Mouse (Mus musculus) adrenal gland, adult 18-20 months (tissue): ENCODE results near the gene Olfr1513. TPM values are rescaled to one million over a fixed set of nuclear protein-coding genes. Genes with fewer than 3 reads are reported as not detected.
"Not testable (repeated sequence)": the region's sequence is repeated elsewhere in the genome, so short reads cannot be mapped to it uniquely, and the experiment has no call there.

Source experiments
- DNase-seq, 2 experiments: peaks; one replicate each; pipeline ENCODE4 v3.0.0; 2021 to 2022; ENCODE audit warnings: low spot score in 2 of 2
- total RNA-seq, 2 experiments: library from RNA; stranded (reverse); gene quantifications; 1 replicate in 1 of 2; 2 replicates in 1 of 2; pipeline ENCODE4 v1.2.3; 2021

Gene Olfr1513
- total RNA-seq, 2 experiments from 2014 or later = not detected

DNA sequence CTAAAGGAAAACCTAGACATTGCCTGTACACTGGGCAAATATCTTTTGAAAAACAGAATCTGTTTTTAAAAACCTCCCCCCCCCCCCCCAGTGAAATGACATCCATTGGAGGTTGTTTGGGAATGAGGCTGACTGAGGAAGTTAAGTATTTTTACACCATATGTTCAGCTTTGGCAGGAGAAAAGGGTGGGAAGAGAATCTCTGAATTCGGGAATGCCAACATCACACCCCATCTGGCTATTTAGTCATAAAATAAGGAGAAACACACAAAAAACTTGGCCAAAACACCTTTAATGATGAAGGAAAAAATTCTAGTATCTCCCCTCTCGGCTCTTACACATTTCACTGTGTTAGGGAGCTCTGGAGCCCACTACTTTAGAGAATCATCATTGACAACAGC is 45.3 kb downstream of the Olfr1513 start:
- DNase-seq = no peak

DNA sequence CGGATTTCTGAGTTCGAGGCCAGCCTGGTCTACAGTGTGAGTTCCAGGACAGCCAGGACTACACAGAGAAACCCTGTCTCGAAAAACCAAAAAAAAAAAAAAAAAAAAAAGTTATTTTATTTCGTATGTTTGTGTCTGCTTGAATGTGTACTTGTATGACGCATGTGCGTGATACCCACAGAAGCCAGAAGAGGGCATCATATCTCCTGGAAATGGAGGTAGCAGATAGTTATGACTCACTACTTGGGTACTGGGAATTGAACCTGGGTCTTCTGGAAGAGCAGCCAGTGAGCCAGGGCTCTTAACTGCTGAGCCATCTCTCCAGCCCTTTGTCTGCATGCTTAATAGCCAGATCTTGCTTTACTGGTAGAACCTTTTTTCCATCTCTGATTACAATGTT is 45.9 kb downstream of the Olfr1513 start:
- DNase-seq = not testable (repeated sequence)

DNA sequence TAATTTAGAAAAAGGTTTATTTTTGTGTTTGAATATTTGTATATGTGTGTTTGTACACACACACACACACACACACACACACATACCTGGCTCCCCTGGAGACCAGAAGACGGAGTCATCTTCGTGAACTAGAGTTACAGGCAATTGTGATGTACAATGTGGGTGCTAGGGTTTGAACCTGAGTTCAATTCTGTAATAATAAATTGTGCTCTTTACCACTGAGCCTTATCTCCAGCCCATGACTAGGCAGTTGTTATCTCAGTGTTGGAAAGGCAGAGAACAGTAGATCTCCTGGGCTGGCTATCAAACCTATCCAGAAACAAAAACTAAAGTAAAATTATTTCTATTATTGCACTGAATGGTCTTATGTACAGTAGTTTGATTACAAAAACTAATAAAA is 50.1 kb downstream of the Olfr1513 start:
- DNase-seq = no peak

DNA sequence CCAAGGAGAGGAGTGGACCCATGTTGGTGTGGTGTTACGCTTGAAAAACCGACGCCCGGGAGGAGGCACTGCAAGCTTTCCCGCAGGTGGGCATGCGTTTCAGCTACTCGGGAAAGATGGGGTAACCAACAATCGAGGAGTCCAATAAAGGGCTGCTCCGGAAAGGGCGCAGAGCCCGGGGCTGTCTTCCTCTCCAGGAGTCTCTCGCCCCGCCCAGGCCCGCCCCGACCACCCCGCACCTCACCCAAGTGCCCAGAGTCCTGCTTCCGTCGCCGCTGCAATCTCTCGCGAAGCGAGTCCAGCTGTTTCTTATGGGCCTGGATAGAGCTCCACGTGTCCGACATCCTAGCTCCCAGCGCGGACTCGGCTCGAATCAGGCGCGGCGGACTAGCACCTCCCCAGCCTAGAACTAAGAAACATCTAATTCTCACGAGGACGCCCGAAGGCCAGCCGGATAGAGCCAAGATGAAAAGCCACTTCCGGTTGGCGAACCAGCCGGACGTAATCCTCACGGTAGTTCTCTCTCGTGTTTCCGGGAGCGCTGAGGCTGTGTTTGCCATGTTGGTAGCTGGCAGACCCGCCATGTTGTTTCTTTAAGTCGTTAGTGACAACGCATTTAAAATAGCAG is 51.5 kb downstream of the Olfr1513 start, which contains the start of gene Mettl3:
Gene Mettl3, minus strand, starts transcription at position 485 of the 628 bp plus-strand sequence.
- DNase-seq = peak; percentile 81 to 82

DNA sequence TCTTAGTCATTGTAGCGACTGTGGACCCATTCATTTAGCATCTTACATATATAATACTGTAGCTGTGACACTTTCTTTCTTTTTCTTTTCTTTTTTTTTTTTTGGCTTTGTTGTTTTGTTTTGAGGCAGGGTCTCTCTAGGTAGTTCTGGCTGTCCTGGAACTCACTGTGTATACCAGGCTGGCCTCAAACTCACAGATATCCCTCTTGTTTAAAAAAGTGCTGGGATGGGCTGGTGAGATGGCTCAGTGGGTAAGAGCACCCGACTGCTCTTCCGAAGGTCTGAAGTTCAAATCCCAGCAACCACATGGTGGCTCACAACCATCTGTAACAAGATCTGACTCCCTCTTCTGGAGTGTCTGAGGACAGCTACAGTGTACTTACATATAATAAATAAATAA is 52.7 kb downstream of the Olfr1513 start:
- DNase-seq = not testable (repeated sequence)

Other genes starting within 250 kb of the Olfr1513 start
- 1 to 10 TPM in 1 of 2 experiments, under 1 TPM in 1; 0.35 to 1.3 TPM for gene Rpgrip1, start 245.7 kb downstream of the Olfr1513 start, total RNA-seq
- 10 to 100 TPM; 51.5 to 53.1 TPM for gene Supt16, start 159.0 kb downstream of the Olfr1513 start, total RNA-seq
- gene Chd8, start 98.6 kb downstream of the Olfr1513 start, total RNA-seq = 10 to 100 TPM; 69.1 to 80.0 TPM
- 10 to 100 TPM; 64.5 to 66.0 TPM for gene Tox4, start 77.3 kb downstream of the Olfr1513 start, total RNA-seq
- 10 to 100 TPM; 31.4 to 37.6 TPM for gene Rab2b, start 76.9 kb downstream of the Olfr1513 start, total RNA-seq
- gene Mettl3, start 51.3 kb downstream of the Olfr1513 start, total RNA-seq = 10 to 100 TPM; 36.6 to 46.3 TPM
- gene Sall2, start 27.6 kb downstream of the Olfr1513 start, total RNA-seq = 1 to 10 TPM; 4.6 to 5.2 TPM
- gene Olfr1512, start 22.8 kb upstream of the Olfr1513 start, total RNA-seq = not detected
- gene Olfr1511, start 41.0 kb upstream of the Olfr1513 start, total RNA-seq = not detected
- gene Olfr1510, start 58.0 kb upstream of the Olfr1513 start, total RNA-seq = not detected
- not detected for gene Olfr1509, start 86.6 kb upstream of the Olfr1513 start, total RNA-seq
- gene Olfr1508, start 111.1 kb upstream of the Olfr1513 start, total RNA-seq = not detected
- gene Olfr1507, start 139.3 kb upstream of the Olfr1513 start, total RNA-seq = not detected